Mouse (Mus musculus): ENCODE measurements around the gene Btnl9.

Gene Btnl9

DNA sequence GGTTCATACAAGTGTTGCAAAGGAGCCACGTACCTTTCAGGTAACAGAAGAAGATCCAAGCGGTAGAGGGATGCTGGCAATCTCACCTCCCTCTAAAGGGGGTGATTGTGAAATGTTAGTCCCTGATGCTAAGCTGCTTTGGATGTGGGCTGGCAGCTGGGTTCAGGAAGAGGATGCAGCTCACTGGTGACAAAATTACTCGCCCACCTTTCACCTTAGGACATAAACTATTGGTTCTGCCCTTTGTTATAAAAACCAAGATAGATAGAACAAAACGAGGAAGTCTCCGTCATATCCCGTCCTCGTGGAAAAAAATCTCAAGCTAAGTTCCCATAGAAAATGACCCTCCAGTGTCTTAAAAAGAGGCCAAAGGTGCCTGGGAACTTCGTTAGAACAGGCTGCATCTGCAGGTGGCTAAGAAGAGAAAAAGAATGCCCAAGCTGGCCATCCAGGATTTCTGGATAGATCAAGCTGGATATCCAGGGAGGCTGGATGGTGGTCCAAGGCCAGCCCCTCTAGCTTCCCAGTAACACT lies at the start of gene Btnl9:
Gene Btnl9 (minus strand): TSS at position 205 of the 534 bp plus-strand sequence.
- WGBS = 71% methylated on average over 8 of the region's 8 CpGs

DNA sequence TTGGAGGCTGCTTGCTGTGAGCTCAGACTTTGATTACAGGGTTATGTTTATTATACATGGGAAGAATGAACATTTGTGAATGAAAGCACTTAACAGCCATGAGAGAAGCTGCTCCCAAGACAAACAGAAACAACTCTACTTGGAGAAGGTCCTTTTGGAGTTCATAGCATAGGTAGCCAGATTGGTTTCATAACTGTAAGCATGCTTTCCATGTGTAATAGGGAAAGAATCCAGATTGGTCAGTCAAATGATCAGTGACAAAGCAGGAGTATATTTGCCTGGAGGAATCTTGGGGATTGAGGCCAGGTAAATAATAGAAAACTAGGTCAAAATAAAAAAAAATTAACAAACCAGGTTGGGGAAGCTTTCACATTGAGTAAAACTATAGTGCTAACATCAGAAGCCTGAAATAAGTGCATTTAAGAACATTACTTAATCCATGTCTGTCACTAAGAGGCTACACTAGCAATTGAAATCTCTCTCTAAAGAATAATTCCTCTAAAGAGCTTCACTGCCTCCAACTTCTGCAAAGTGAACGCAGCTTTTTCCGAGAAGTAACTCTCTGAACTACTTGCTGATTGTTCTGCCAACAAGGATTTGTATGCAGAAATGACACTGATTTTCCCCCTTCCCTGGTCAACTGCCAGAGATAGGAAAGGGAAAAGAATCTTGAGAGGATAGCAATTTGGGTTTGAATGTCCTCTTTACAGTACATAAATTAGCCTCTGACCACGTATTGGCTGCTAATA lies 48.7 kb upstream of the Btnl9 start:
- 61% methylated on average over 3 of the region's 3 CpGs for WGBS

DNA sequence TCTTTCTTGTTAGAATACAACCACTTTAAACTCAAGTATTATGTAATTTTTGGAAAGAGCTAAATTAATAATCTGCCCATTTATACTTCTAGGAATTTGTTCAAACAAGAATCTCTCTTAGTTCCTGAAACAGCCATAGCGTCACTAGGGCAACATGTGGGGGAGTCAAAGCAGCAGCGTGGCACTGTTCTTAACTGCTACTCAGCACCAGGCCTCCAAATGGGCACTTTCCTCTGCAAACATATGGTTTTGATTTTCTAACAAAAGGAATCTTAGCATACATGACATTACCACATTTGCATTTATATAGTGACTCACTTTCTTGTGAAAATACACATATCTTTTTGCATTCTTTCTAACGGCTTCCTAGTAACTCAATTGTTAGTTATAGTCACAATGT lies 45.8 kb upstream of the Btnl9 start:
- 47% methylated on average over 3 of the region's 3 CpGs for WGBS

DNA sequence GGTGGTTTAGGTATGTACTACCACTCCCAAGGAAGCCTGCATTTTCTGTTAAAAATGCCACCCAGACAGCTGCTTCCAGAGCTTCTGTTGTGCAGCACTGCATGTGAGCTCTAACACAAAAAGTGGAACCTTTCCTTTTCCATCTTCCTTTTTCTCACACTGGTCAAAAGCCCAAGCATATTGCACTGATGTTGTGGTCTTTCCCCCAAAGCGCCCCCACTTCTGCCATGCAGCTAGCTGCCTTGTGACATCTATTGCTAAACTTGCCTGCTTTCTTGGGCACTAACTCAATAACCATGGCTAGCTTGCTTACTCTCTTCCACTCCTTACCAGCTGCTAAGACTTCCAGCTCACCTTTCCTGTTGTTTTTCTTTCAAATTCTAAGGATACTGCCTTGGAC lies 37.5 kb upstream of the Btnl9 start:
- 67% methylated on average over 1 of the region's 1 CpGs for WGBS

DNA sequence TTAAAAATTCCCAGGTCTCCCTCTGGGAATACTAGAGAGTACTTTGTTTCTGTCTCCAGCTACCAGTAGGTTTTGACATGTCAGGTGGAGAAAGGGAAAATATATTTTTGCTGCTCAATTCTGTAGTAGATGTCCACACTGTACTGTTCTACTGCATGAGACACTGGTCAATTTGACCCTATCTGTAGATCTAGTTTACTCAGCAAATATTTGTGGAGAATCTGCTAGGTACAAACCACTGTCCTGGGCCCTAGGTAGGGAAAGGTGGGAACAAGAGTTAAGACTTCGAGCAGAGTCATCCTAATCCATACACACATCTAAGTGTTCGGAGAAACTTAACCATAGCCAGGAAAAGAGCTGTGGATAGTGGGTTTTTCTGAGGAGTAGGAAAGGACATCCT lies 32.3 kb upstream of the Btnl9 start:
- WGBS = 96% methylated on average over 2 of the region's 2 CpGs

DNA sequence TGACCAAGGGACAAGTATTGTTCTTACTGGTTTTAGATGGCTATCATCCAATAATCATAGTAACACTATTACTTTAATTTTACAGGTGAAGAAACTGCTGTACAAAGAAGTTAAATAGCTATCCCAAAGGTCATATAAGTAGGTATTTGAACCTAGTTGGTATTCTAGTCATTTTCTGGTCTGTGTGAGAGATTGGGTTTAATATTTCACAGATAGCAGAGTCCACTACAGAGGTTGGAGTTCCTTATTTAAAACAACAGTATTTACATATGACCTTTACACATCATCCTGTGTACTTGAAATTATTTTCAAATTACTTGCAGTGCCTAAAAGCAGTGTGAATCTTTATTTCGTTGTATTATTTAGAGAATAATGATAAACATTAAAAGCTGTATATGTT lies 26.5 kb upstream of the Btnl9 start:
- WGBS = 95% methylated on average over 1 of the region's 1 CpGs

DNA sequence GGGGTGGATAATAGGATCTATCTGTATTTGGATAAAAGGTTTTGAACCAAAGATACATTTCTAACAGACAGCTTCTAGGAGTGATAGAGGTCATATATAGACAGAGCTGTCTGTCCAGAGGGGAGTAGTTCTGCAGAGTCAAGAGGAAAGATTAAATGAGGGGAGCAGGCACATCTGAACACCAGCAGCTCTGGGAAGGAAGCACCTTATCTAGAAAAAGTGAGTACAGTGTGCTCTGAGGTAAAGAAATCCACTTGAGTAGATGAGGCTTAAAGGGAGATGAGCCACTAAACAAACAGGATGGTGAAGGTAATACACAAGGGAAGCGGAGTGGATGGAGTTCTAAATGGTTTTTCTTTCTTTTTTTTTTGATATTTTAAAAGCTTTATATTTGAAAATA lies 20.5 kb upstream of the Btnl9 start:
- 100% methylated on average over 1 of the region's 1 CpGs for WGBS

DNA sequence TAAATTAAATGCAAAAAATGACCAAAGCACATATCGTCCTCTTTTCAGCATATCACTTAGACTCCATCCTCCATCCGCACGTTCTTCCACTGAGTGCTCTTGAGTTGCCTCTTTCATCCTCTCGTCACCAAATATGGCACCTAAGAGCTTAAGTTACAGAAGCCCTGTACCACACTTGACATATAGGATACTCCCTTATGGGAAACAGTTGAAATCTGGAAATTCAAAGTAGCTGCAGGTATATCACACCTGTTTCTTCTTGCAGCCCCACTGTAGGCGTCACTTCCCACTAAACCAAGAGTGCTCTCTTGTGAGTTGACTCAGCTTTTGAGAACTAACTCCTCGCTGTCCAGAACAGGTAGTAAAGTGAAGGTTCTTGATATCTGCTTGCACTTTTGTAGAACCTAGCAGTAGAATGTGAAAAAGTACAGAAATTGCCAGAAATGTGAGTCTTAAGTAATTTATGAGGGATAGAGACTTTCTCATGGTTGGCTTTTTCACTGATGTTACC lies 18.2 kb upstream of the Btnl9 start:
- WGBS = 84% methylated on average over 6 of the region's 6 CpGs

DNA sequence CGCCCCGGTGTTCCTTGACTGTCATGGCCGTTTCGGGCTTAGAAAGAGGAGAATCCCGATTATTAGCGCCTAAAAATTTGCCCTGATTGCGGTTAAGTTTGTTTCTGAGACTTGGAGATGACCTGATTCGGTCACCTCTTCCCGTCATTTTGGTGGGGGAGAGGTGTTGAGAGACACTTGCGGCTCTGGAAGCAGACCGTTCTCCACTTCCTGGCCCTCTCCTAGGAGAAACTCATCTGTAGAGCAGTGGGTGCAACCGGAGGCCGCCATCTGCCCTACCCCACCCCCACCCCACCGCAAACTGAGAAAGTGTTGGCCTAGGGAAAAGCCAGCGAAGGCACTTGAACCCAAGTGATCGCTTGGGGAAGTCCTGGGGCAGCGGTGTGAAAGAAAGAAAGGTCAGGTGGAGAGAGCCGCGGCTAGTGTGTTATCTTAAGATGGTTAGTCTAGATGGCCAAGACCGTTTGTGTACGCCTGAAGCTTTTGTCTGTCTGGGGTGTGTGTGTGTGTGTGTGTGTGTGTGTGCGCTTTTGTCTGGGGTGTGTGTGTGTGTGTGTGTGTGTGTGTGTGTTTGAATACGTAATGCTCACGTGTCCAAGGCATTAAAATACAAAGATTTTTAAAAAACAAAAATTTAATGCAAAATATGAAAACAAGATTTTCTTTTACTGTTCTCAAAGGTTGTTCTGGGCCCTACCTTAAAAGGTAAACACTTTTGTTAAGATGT lies 17.0 kb upstream of the Btnl9 start:
- WGBS = under 1% methylated on average over 24 of the region's 24 CpGs

DNA sequence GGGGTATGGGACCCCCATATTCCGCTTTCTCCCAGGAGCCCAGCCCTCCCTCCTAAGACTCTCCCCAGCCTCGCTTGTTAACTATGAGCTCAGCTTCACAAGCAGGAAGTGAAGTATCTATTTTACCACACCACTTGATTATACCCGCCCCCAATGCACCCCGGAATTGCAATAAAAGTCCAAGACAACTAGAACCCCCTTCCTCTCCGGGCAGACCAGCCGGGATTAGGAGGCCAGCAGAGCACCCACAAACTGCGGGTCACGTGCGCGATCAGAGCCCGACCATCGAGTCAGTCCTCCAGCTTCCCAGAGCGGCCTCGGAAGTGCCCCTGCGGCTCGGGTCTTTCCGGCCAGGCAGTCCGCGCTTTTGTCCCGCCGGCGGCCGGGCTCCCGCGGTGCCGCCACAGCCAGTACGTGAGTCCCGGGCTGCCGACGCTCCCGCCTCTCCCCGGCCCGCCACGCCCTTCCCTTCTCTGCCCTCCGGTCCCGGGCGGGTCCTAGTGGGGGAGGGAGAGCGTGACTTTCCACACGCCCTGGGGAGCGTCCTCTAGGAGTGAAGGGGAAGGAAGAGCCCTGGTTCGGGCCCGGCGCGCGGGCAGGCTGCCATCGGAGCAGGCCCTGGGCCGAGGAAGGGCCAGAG lies 16.3 kb upstream of the Btnl9 start, which contains the start of gene Zfp62:
Gene Zfp62 (plus strand): TSS at position 164 of the 640 bp plus-strand sequence.
- WGBS = under 1% methylated on average over 47 of the region's 47 CpGs

DNA sequence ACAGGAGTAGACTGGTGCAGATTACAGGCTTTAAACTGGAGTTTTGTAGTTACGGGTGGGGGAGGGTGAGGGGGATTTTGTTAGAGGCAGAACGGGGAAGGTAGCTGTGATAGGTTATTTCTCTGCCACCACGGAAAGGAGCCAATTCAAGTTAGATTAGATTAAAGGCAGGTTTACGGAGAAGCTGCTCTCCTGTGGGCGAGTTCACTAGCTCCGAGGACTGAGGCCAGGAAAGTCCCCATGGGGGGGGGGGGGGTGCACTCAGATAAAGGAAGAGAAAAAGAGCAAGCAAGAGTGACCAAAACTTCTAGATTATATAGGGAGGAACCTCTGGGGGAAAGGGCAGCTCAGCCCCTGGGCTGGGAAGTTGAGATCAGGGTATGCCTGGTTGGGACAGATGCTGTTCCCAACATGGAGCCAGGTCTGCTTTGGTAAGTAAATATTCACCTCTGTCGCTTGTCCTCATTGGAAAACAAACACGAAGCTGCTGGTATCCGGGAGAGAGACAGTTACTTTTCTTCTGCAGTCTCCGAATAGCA lies 15.6 kb upstream of the Btnl9 start:
- WGBS = 2% methylated on average over 10 of the region's 10 CpGs

DNA sequence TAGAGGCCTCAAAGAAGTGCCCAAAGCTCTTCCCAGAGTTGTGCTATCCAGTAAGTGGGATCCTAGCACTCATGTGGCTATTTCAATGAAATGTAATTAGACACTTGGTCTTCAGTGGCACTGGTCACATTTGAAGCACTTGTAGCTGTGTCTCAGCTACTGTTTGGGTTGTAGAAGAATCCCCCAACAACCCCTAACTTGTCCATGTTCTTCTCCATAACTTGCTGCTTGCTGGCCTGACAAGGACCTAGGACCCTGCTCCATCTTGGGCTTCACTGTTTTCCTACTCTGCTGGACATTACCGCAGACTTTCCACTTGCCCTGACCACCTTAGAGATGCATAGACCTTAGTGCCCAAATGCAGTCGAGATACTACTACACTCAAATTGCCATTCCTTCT lies 15.1 kb upstream of the Btnl9 start:
- WGBS = 43% methylated on average over 2 of the region's 2 CpGs

DNA sequence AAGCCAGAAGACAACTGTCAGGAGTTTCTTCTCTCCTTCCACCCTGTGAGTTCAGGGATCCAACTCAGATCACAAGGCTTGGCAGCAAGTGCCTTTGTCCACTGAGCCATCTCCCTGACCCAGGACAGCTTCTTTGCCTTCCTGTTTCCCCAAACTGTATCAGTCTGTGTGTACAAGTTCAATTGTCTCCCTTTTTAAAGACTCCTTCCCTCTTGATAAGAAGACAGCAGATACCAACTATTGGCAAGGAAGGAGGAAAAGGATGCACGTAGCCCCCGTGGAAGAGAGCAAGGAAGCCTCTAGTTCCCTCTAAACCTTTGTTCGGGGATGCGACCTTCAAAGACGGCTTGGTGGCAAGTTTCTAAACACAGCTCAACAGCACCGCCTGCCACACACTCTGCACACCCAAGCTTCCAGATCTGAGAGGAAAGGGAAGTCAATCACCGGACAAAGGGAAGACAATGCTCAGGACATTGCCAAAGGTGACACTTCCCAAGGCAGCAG lies 8.9 kb upstream of the Btnl9 start:
- 75% methylated on average over 7 of the region's 7 CpGs for WGBS

DNA sequence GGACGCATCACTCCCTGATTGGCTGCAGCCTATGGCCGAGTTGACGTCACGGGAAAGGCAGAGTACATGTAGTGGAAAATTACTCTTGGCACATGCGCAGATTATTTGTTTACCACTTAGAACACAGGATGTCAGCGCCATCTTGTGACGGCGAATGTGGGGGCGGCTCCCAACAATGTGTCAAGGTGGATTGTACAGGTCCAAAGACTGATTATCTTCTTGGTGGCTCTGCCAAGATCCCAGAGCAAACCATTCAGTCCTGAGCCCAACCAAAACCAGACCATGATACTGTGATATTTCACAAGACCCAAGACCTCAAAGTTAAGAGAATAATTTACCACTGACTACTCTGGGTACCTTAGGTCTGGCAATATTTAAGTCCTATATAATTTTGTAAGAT lies 7.8 kb upstream of the Btnl9 start:
- 94% methylated on average over 9 of the region's 9 CpGs for WGBS

DNA sequence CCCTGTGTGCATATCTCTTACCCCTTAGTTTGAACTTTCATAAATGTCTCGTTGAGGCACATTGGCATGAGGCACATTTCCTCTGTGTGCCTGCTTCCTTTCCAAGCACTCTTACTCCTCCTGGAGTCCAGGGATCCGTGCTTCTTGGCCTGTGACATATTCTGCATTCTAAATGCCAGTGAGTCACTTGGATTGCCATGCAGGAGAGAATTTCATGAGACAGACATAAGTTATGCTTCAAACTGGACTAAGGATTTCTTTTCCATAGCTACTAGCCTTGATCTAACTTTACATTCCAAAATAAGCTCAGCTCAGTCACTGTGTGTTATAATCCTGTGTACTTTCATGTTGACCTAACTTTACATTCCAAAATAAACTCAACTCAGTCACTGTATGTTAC lies 4.1 kb upstream of the Btnl9 start:
- 43% methylated on average over 2 of the region's 2 CpGs for WGBS

DNA sequence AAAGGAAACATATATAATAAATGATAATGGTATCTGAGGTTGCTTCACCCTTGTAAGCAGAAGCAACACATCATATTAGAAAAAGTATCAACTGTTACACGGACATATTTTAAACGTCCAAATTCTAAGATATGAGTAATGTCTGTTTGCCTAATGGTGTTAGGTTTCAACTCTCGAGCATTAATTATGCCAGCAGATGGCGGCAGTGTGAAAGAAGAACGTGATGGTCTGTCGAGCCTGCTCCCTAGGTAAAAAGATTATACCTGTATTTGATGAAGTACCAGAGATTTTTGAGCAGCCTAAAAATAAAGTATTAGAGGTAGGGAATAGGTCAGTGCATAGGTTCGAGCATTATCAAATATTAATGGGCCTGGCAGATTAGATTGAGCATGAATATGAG lies 2.8 kb upstream of the Btnl9 start:
- WGBS = 4% methylated on average over 7 of the region's 7 CpGs

DNA sequence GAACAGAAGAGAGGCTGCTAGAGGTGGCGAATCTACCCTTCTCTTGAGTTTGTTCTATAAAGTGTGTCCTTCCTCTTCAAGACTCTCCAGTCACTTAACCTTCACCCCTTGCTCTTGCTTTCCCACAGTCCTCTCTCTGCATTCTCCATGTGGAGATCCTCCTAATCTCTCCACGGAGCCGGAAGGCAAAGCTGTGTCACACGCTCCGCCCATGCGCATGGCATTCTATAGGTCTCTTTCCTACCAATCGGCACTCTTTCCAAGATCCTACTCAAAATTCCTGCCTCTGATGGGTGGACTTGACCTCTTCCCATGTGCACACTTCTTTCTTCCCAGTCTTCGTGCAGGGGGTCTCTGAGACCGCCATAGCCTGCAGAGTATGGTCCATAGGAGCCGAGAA lies 742 bp upstream of the Btnl9 start:
- WGBS = 77% methylated on average over 10 of the region's 10 CpGs

DNA sequence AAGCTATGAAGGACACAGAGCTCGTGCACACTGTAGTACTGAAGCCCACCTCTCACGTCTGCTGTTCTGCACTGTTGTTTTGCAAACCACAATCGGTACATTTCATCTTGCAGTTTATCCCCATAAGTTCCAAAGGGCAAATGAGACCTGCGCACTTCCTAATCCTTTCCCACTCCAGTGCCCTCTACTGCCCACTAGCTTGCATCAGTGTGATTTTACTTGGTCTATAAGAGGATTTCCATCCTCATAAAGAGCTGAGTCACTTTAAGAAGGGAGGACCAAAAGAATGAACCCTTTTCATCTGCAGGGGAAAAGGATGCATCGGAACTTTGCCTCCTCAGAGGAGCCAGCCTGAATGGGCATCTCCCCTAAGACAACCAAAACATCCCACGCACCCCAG lies 507 bp downstream of the Btnl9 start:
- WGBS = 79% methylated on average over 6 of the region's 6 CpGs

DNA sequence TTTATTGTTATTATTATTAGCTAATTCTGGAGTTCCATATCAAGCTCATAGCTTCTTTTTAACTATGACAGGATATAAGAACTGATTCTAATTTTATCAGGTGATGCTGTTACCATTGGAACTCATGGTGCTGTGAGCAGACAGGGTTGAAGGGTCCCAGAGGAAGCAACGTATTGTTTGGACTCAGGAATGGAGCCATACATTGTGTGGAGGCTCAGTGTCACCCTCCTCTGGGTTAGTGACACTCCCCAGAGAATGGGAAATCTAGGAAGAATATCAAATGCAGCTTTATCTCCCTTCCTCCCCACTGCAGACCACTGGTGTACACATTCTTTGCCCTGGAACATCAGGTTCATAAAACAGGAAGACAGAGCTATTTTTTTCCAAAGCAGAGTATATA lies 3.8 kb downstream of the Btnl9 start:
- 83% methylated on average over 1 of the region's 1 CpGs for WGBS

DNA sequence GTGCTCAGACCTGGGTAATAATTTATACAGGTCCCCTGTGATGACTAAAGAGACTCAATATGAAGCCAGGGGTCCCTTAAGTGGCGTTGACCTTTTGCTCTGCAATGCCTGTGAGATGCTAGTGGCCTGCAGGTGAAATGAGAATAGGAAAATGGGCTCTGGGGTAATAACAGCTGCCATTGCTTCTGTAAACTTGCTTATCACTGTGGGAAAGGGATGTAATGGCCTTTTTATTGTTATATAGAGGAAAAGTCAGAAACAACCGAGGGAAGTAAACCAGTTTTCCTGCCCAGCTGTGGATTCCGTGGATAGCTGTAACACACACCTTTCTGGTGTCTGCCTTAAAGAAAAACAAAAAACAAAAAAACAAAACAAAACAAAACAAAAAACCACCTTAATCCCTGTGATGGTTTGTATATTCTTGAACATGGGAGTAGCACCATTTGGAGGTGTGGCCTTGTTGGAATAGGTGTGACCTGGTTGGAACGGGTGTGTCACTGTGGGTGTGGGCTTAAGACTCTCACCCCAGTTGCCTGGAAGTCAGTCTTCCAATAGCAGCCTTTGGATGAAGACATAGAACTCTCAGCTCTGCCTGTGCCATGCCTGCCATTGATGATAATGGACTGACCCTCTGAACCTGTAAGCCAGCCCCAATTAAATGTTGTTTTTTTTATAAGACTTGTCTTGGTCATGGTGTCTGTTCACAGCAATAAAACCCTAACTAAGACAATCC lies 10.7 kb downstream of the Btnl9 start:
- 79% methylated on average over 4 of the region's 4 CpGs for WGBS

DNA sequence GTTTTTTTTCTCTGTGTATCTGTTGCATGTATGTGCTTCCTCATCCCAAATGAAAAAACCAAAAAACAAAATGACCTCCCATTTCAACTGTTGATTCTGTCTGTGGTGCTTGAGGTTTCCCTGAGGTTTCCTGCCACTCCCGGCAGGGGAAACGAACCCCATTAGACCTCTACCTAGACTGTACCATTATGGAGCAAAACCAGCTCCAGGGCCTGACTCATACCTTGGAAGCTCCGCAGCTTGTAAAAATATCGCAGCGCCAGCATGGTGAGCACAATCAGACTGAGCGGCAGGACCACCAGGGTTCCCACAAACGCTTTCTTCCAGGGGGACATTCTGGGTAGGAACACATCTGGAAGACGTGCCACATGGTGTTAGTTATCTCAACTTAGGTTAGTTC lies 11.6 kb downstream of the Btnl9 start:
- 79% methylated on average over 8 of the region's 8 CpGs for WGBS

All from cerebral cortex, adult 2 months (tissue).